Mouse (Mus musculus) neutrophil, adult 65 days (primary cell): ENCODE results near the gene Kcnk6. TPM values are rescaled to one million over a fixed set of nuclear protein-coding genes. Genes with fewer than 3 reads are reported as not detected.

Experiments used
- total RNA-seq: library from RNA; stranded (reverse); gene quantifications from 2 replicates; pipeline ENCODE4 v1.2.4, GENCODE M21; 2023

Gene Kcnk6
- 5.5 and 7.0 TPM in 2 replicates for total RNA-seq

GRCm38 (mm10) chr7:29232247-29233013, at the start of gene Kcnk6:
Gene Kcnk6 (minus strand): TSS chr7:29232515.

DNA sequence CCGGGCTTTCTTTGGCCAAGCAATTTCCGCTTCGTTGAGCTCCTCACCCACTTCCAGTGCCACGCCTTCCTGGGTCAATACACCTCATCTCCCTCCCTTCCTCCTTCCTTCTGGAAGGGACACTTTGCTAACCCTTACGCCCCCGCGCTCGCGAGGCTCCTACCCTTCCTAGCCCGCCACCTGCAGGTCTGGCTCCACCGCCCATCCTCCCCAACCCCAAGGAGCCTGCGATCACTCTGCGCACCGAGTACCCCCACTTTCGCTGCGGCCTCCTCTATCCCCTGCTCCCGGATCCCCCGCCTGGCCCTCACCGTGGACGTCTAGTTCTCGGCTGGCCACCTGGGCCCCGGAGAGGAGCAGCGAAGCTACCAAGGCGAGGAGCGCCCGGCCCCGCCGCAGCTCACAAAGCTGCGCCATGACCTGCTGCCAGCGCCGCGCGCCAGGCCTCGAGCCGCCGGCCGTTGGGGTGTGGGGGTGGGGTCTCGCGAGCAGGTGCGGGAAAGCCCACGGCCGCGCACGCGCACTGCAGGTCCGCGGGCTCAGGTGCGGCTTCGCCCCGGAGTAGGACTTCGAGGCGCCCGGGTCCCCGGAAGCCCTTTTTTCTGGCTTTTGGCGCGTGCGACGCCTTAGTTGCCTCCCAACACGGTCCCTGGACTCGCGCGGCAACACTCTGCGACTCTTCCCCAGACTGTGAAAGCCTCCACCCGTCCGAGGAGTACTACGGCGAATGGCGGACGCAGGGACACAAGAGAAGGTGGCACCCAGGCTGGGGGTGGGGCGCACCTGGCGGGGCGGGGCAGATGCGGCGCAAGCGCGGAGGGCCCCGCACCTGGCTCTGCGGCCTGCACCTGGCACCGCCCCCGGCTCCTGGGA, 49.1 kb upstream of the Kcnk6 start, which contains the start of gene Spint2:
Gene Spint2, minus strand, starts transcription at position 712 of the 873 bp plus-strand sequence.

DNA sequence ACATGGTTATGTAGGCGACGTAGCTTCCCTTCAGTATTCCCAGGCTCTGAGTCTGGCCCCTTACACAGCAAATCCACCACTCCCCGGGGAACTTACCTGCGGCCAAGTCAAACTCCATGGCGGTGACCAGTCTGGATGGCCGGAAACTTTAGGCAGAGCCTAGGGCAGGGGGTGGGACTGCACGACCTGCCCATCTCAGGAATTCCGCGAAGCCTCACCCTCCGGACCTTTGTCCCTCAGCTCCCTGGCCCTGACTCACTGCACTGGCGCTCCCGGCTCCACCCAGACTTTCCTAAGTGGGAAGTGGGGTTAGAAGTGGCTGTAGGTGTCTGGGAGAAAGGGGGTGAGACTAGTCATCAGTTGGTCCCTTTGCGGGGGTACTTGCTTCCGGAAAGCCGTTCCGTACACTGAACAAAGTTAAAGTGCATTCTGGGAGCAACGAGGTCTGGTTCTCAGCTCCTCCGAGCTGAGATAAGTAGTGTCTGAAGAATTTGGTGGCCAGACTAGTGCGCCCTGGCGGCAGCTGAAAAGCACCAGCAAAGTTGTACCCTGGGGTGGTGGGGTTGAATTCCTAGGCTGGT, 16.0 kb upstream of the Kcnk6 start, which contains the start of gene 2200002D01Rik:
Gene 2200002D01Rik, minus strand, starts transcription at position 206 of the 581 bp plus-strand sequence.

GRCm38 (mm10) chr7:29238019-29238967, 6.0 kb upstream of the Kcnk6 start, which contains the start of gene Yif1b:
Gene Yif1b (plus strand): TSS chr7:29238329.

GRCm38 (mm10) chr7:29213675-29214082, 18.6 kb downstream of the Kcnk6 start, which contains the start of gene Catsperg1:
Gene Catsperg1 (minus strand): TSS chr7:29214035.

DNA sequence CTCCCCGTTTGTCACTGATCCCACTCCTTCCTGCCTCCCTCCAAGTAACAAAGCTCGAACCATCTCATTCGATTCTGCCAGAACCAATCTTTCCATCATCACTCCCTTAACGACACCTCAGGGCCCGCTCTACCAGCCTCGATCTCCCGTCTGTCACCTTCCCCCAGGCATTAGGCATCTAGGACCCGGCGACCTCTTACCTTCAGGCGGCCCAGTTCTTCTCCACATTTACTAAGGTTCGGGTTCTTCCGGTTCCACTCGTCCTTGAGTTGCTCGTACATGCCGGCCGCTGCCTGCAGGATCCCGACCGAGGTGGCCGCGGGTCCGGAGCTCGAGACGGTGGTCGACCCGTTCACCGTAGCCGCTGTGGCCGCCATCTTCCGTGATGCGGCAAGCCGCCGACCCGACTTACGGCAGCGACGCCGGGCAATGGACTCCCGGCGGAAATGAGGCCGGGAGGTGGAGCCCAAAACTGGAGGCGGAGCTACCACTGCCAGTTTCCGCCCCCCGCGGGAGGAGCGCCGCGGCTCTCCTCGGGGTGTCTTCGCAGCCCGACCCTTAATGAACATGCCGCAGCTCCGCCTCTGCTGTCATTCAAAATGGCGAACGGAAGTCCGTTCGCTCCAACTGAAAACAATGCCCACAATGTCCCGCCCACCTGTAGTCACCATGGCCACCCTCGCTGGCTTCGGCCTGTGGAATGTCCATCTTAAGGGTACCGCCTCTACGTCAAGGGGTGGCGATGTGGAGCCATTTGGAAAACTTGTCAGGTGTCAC, 52.0 kb downstream of the Kcnk6 start, which contains the start of gene Psmd8:
Gene Psmd8, minus strand, starts transcription at position 625 of the 777 bp plus-strand sequence.

Other genes starting within 250 kb of the Kcnk6 start
- 0.18 and 0.19 TPM in 2 replicates for gene Ryr1, start 107.3 kb downstream of the Kcnk6 start, total RNA-seq
- gene Rasgrp4, start 97.7 kb downstream of the Kcnk6 start, total RNA-seq: 319 and 346 TPM in 2 replicates
- 11.4 and 17.5 TPM in 2 replicates for gene Fam98c, start 76.3 kb downstream of the Kcnk6 start, total RNA-seq
- gene Ggn, start 62.3 kb downstream of the Kcnk6 start, total RNA-seq: 0.36 TPM in 1 of 2 replicates, not detected in the other
- gene Spred3, start 62.1 kb downstream of the Kcnk6 start, total RNA-seq: 1.2 and 2.6 TPM in 2 replicates
- 151 and 171 TPM in 2 replicates for gene Psmd8, start 51.8 kb downstream of the Kcnk6 start, total RNA-seq
- 0.91 and 1.5 TPM in 2 replicates for gene Catsperg1, start 18.5 kb downstream of the Kcnk6 start, total RNA-seq
- gene Yif1b, start 5.8 kb upstream of the Kcnk6 start, total RNA-seq: 13.2 and 15.8 TPM in 2 replicates
- gene 2200002D01Rik, start 16.0 kb upstream of the Kcnk6 start, total RNA-seq: not detected in 2 replicates
- 17.1 and 21.7 TPM in 2 replicates for gene Spint2, start 49.4 kb upstream of the Kcnk6 start, total RNA-seq
- not detected in 2 replicates for gene Ppp1r14a, start 56.8 kb upstream of the Kcnk6 start, total RNA-seq
- gene Dpf1, start 71.4 kb upstream of the Kcnk6 start, total RNA-seq: not detected in 2 replicates